Mouse (Mus musculus) layer of hippocampus, postnatal 36 days (tissue): ENCODE results near the gene Map7d2. TPM values are rescaled to one million over a fixed set of nuclear protein-coding genes. Genes with fewer than 3 reads are reported as not detected.

ENCODE experiments used
- DNase-seq, 2 experiments: peaks; one replicate each; pipeline ENCODE4 v3.0.0; 2022
- total RNA-seq, 2 experiments: library from RNA; stranded (reverse); gene quantifications; 2 replicates each; pipeline ENCODE4 v1.2.3; 2021

Map7d2 gene
- total RNA-seq, 2 experiments from 2014 or later = 99.8 to 110 TPM

GRCm38 (mm10) chrX:159509847-159510715 lies 95.7 kb downstream of the Map7d2 start:
- DNase-seq = no peak

GRCm38 (mm10) chrX:159510716-159511051 lies 96.3 kb downstream of the Map7d2 start:
- no peak for DNase-seq

- no peak for DNase-seq
Measured at GRCm38 (mm10) chrX:159515599-159515998, 101.2 kb downstream of the Map7d2 start.

- no peak for DNase-seq
Measured at GRCm38 (mm10) chrX:159521780-159522179, 107.4 kb downstream of the Map7d2 start.

GRCm38 (mm10) chrX:159522651-159523050 lies 108.3 kb downstream of the Map7d2 start:
- DNase-seq = no peak

- no peak for DNase-seq
Measured at GRCm38 (mm10) chrX:159526388-159526787, 112.0 kb downstream of the Map7d2 start, which contains the start of gene Bclaf3. TSS of gene Bclaf3 (plus strand) at chrX:159526688.

GRCm38 (mm10) chrX:159532427-159532810 lies 118.0 kb downstream of the Map7d2 start:
- peak; percentile 94 for DNase-seq

- peak in 1 of 2 experiments; percentile 4 for DNase-seq
Measured at GRCm38 (mm10) chrX:159532811-159533462, 118.6 kb downstream of the Map7d2 start.

- DNase-seq = no peak
Measured at GRCm38 (mm10) chrX:159541936-159542335, 127.6 kb downstream of the Map7d2 start.

GRCm38 (mm10) chrX:159547093-159547492 lies 132.7 kb downstream of the Map7d2 start:
- no peak for DNase-seq

Other genes with a start within 250 kb of the Map7d2 start
- gene Rps6ka3, start 204.3 kb upstream of the Map7d2 start, total RNA-seq = 10 to 100 TPM; 30.6 to 31.8 TPM
- gene Eif1ax, start 42.4 kb upstream of the Map7d2 start, total RNA-seq = 100 to 1,000 TPM; 123 to 124 TPM
- 10 to 100 TPM; 10.1 to 10.9 TPM for gene Bclaf3, start 112.1 kb downstream of the Map7d2 start, total RNA-seq
- gene Sh3kbp1, start 212.7 kb downstream of the Map7d2 start, total RNA-seq = 10 to 100 TPM; 37.1 to 39.1 TPM